Mouse (Mus musculus): ENCODE data around the gene Map3k13.

GRCm38 (mm10) chr16:21789180-21789579, 5.0 kb upstream of the Map3k13 start:
- no peak for TF ChIP-seq CTCF (IDR thresholded peaks at IDR 0.05; ENCODE audit: low read depth)
- TF ChIP-seq EP300 (optimal IDR thresholded peaks at IDR 0.05): no peak
